Mouse (Mus musculus): ENCODE data around the gene Gramd4. TPM values are rescaled to one million over a fixed set of nuclear protein-coding genes. Genes with fewer than 3 reads are reported as not detected.

The Gramd4 gene
- 10 to 100 TPM; 32.6 to 32.7 TPM for total RNA-seq (2021)
- long read RNA-seq, experiment 1, partial matches to known transcripts: 8 of 13 reads
- long read RNA-seq, experiment 1, other reads (novel, unspliced or antisense): 5 of 13 reads
- long read RNA-seq, experiment 2, partial matches to known transcripts: 2 of 11 reads
- long read RNA-seq, experiment 2, other reads (novel, unspliced or antisense): 9 of 11 reads

DNA sequence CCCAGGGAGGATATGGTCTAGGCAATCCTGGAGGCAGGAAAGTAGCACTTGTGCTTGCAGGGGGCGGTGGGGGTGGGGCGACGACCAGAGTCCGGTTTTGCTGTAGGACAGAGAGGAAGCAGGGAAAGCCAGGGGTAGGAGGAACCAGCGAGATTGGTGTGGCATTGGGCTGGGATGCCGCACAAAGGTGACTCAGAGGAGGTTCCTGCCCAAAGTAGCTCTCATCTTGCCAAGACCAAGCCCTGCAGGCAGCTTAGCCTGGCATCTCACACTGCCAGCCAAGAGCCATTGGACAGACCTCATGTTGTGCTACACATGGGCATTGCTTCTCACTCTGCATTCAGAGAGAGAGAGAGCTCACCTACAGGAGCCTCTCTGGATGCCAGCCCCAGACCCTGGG lies at the start of gene Gramd4:
Gene Gramd4 (plus strand): TSS at position 283 of the 400 bp plus-strand sequence.
- peak in 1 of 2 experiments; percentile 80 for DNase-seq

DNA sequence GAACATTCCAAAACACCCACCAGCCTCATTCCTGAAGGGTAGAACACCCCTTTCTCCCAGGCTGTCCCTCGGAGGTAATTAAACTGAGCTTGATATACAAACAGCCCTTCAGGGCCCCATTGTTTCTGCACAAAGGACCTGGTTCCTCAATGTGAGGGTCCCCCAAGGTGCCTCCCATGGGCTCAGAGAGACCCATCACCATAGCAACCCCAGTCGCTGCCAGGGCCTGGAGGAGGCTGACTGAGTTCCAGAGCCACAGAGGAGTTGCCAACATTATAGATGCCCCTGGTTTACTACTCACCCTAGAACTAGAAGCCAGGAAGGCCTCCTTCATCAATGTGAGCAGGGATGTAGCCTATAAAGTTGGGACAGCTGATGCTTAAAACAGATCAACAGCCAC lies 44.4 kb upstream of the Gramd4 start:
- DNase-seq: no peak

DNA sequence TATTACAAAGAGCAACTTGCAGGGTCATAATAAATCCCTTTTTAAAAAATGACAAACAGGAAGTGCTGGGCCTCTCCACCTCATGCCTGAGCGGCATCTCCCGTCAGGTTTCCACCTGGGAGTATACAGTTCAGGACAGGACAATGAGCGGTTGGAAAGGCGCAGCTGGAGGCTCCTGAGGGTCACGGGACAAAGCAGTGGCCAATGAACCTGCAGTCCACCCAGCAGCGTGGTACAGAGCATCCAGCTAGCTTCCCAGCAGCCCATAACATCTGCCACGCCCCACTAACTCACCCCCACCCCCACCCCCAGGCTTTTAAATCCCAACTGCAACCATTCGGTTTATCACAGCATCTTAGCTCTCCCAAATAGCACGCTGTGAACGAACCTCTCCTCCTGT lies 43.8 kb upstream of the Gramd4 start:
- DNase-seq: no peak

DNA sequence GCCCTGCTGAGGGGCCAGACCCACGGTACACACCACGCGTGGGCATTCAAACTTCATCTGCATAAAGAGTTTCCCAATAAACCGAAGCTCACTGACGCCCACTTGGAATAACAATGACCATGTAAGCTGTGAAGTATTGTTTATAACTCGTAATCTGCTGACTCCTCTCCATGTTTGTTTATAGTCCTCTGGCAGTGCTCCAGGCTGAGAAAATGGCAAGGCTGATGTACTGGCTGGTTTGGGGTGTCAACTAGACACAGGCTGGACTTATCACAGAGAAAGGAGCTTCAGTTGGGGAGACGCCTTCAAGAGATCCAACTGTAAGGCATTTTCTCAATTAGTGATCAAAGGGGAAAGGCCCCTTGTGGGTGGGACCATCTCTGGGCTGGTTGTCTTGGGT lies 42.5 kb upstream of the Gramd4 start:
- no peak for DNase-seq

DNA sequence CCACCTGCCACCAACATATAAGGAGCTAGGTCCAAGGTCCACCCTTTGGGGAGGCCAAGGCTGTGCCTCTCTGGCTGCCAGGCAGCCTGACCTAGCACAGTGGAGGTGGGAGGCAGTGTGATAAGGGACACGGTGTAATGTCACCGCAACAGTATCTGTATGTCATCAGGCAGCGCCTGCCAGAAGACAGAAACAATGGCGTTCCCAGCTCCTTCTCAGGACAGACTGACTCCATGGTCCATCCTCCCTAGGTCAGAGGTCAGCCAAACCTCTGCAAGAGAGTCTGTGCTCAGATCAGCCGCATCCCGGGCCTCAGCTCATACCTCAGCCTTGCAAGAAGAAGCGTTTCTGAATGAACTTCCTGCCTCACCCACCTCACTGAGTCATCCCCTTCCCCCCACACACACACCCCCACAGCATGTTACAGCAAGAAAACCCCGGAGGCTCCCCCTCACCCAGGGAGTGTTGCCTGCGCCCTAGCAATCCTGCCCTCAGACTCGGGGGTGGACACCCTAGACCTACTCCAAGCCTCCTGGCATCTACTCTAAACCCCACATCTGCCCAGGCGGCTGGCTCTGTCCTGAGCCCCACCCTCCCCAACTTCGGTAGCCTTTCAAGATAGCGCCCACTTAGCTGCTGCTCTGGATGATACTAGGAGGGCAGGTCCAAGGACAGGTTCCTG lies 41.5 kb upstream of the Gramd4 start:
- no peak for DNase-seq

DNA sequence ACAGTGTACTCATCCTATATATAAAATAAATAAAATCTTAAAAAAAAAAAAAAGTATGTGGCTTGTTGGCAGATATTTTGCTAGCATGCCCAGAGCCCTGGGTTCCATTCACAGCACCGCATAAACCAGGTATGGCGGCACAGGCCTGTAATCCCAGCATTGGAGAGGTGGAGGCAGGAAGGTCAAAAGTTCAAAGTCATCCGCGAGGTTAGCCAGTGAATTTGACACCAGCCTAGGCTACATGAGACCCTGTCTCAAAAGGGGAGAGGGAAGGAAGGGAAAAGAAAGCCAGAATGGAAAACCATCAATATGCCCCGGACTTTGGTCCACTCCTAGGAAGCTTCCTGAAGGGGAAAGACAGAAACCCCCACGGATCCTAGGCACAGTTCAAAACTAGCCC lies 40.2 kb upstream of the Gramd4 start:
- no peak for DNase-seq

DNA sequence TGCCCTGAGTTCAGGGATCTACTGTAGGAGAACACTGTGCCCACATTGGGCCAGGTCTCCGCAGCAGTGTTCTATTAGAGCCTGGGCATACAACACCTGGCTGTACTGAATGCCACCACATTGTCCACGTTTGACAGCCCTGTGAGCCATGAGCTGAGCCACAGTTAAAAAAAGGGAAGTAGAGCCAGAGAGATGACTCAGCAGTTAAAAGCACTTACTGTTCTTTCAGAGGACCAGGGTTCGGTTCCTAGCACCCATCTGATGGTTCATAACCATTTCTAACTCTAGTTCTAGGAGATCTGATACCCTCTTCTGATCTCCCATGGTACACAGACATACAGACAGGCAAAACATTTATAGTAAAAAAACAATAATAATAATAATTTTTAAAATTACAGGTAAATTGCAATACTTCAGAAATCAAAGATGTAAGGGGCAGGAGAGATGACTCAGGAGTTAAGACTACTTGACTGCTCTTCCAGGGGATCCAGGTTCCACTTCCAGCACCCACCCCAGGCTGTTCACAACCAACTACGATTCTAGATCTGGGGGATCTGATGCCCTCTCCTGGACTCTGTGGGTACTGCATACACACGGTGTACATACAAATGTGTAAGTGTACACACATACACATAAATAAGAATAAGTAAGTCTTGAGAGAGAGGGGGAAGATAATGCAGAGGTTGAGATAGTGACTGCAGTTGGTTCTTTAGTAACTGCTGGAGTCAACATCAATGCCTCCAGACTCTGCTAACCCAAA lies 38.6 kb upstream of the Gramd4 start:
- DNase-seq: no peak

DNA sequence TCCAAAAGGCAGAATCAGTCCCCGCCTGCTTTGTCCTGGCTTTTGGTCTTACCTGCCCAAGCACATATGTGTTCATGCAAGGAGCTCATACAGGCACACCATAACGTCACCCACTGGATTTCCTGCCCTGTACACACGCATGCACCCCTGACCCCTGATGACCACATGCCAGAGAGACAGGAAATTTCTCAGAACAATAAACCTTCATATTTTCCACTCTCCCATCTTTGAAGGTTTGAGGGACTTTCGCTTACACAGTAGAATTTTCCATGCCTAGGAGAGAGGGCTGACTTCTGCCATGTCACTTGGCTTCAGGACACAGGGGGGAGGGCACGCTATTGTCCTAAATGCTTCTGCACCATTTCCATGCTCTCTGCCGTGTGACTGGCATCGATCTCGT lies 37.5 kb upstream of the Gramd4 start:
- peak; percentile 15 to 22 for DNase-seq

DNA sequence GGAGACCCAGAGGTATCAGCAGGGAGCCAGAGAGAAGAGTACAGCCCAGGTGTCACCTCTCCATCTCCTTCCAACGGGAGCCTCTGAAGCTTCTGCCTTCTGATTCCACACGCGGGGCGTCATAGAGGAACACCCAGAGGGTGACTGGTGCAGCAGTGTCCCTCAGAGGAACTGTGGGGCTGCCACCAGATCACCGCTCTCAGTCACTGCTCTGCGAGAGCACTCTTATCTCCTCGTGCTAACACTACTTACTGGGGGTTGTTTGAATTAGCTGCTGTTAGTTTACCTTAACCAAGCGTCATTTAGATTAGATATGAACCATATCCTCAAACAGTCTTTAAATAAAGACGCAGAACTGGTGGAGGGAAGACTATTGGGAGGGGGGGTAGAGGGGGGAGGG lies 36.2 kb upstream of the Gramd4 start:
- DNase-seq: no peak

DNA sequence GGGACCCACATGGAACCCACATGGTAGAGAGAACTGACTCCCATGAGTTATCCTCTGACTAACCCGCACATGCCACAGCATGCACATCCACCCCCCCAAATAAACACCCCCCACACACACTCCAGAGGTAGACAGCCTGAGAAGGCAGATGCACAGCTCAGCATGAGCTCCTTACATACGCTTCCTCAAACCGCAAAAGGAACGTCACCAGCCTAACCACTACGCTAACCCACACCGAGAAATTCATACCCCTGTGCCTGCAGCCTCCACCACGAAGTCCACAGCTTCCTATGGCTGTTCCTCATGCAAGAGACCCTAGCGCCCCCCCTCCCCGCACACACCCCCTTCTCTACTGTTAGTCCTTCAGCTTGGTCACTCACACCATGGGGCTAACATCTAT lies 35.5 kb upstream of the Gramd4 start:
- no peak for DNase-seq

DNA sequence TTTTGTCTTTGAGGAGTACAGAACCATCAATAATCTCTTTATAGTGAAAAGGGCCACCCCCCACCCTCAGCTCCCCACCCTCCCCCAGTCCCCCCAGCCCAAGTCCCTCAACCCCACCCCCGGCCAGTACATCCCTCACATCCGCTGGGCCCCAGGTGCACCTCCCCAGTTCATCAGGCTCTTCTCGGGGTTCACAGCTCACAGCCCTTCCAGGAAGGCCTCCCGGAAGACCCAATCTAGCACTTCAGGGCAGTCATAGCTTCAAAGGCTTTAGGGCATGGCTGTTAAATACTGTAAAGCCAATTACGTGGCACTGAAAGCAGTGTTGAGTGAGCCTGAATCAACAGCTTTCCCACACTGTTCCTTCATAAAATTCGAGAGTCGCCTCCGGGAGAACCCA lies 29.6 kb upstream of the Gramd4 start:
- no peak for DNase-seq

DNA sequence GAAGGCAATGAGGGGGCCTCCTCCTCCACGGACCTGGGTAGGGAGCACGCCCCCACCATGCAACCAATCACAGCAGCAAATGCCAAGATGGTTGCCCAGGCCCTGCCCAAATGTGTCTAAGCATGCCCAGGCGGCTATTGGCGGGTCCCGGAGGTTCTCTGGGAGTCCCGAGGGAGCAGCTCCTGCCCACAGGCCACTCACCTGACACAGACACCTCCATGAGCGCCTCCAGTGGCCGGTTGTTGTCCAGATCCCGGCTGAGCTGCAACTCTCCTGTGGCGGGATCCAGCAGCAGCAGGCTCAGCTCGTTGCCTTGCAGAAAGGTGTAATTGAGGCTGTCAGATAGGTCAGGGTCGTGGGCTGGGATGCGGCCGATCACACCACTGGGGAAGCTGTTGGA lies 27.5 kb upstream of the Gramd4 start:
- DNase-seq: no peak

DNA sequence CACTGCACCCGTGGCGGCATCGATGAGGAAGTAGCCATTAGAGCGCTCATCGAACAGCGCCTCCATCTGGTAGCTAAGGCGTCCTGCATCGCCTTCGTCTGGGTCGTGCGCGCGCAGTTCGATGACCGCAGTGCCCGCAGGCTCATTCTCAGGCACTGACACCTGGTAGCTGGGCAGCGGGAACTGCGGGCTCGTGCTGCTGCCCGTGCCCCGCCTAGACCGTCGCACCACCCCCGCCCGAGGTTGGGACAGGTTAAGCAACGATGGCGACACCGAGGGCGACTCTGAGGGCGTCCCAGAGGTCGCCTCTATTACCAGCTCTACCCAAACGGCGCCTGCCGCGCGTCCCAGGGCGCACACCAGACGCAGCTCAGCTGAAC lies 24.7 kb upstream of the Gramd4 start:
- DNase-seq: peak in 1 of 2 experiments; percentile 13

DNA sequence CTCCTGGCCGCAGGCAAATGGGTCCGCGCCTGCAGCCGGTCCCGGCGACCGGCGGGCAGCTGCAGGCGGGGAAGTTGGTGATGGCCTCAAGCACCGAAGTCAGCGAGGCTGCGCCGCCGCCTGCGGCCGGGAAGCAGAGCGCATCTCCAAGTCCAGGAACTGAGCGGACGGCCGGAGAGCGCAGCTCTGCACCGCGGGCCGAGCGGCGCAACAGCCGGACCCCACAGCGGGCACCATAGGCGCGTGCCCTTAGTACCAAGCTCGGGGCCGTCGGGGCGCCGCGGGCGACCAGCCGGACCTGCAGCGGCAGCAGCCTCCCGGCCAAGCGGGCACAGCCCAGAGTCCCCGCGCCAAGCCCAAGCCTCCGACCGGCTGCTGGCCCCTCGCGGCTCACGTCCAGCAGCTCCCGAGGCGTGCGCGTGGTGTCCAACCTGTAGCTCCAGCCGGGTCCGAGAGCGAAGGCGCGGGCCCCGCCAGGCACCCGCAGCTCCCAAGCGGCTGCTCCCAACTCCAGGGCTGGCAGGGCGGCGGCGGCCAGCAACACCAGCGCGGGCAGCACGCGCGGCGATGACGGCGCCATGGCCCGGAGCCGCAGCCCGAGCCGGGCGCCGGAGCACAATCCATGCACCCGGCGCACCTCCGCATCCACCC lies 24.2 kb upstream of the Gramd4 start, which contains the start of gene Celsr1:
Gene Celsr1 (minus strand): TSS at position 587 of the 651 bp plus-strand sequence.
- DNase-seq: peak in 1 of 2 experiments; percentile 9

DNA sequence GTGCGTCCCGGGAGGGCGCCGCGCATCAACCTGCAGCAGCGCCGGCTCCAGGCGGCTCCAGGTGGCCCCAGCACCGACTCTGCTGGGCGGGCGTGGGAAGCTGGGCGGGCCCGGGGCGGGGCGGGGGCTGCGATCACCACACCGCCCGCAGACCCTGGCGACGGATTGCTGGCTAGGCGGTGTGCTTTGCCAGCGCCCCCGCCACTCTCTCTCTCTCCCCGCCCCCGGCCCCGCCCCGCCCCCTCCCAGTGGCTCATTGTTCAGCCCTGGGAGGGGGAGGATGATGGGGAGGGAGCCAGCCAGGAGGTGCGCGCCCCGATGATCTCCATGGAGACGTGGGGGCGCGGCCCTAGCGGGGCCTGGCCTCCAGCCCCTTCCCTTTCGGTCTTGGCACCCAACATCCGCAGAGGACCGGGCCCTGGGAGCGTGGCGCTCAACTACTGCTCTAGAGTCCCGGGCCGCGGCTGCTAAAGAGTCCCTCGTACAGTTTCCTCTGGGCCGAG lies 23.4 kb upstream of the Gramd4 start:
- peak in 1 of 2 experiments; percentile 22 for DNase-seq

DNA sequence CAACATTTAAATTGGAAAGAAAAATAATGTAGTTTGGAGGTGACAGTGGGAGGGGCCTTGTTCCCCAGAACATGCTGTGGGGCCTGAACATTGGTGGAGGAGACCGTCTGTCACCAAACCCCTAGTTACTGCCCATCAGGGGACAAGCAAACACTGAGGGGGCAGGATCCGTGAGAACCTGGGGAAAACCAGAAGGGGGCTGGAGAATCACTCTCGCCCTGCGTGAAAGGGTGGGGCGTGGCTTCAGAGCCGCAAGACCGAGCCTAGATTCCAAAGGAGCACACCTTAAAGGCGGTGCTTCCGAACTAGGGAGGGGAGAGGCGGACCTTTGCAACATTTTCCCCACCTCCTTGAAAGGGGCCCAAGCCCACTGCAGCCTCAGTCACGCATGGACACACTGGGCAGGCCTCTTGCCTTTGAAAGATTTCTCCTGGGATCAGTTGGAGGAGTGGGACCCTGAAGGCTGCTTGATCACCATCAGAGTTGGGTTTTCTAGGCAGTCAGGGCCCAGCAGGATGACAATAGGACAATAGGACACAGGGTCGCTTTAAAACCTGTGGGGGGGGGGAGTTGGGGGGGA lies 22.6 kb upstream of the Gramd4 start:
- no peak for DNase-seq

DNA sequence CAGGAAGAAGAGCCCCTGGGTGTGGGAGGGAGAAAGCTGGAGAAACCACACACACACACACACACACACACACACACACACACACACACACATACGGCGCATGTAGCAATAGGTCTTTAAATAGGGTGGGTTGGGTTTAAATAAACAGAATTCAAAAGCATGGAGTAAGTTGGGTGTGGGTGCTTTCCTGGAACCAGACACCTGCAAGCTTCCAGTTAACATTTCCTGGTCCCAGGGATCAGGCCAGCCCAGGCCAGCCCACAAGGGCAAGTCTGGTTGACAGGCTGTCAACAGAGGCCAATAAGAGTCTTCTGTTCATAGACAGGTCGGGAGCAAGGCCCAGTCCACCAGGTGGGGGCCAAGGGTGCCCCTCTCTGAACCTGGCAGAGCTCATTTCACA lies 21.6 kb upstream of the Gramd4 start:
- DNase-seq: no peak

DNA sequence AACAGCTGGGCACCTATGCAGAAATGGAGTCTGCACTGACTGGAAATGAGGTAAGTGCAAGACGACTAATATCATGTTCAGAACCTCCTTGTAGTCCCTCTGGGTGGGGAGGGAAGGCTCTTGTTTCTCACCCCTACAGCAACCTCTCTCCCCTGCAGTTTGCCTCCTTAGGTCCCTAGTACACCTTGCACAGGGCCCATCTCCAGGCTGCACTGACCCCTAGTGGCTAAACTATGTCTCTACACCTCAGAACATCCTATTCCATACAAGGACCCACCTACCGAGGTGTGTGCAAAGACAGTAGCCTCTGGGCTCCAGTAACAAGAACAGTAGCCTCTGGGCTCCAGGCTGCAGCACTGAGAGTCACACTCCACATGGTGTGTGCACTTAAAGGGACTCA lies 18.7 kb upstream of the Gramd4 start:
- DNase-seq: peak; percentile 62 to 85

DNA sequence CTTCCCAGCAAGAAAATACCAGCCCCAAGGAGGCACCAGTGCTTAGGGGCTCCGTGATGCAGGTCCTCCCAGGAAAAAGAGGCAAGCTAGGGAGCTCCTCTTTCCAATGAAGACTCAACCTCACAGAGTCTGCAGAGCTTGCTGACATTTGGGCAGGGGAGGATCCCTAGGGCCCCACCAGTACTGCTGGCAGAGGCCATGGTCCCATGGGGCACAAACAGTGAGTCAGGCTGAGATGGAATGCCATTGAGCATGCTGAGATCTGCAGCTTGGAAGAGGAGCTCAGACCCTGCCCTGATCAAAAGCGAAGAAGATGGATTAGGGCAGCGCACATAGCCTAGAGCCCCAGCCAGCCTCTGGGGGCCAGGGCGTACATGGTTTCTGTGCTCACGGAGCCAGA lies 16.1 kb upstream of the Gramd4 start:
- DNase-seq: no peak

DNA sequence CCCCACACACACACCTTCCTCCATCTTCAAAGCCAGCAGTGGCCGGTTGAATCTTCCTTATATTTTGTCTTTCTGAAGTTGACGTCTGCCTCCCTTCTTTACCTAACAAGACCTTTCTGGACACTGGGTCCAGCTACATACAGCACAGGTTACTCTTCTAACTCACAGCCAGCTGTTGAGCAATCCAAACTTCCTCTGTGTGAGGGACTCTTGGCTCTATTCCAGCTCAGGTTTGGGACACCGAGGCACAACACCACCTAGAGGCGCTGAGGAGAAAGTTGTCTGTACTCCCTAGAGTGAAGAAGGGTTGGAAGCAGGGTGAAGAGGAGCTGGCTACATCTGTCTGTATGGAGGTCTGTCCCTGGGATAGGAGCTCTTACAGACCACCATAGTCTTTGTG lies 15.1 kb upstream of the Gramd4 start:
- DNase-seq: no peak

DNA sequence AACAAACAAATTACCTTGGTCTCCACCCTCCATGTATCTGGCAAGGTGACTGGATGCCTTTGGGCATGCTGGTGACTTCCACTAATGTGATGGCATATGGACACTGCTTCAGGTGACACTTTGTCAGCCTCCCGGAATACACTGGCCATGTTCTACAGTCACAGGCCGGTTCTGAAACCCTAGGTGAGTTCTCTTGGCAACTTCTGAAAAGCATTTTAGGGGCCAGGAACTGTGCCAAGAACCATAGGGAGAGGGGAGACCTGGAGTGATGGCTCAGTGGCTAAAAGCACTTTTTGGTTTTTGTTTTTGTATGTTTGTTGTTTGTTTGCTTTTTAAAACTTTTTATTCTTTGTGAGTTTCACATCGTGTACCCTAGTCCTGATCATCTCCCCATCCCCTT lies 8.0 kb upstream of the Gramd4 start:
- DNase-seq: no peak

DNA sequence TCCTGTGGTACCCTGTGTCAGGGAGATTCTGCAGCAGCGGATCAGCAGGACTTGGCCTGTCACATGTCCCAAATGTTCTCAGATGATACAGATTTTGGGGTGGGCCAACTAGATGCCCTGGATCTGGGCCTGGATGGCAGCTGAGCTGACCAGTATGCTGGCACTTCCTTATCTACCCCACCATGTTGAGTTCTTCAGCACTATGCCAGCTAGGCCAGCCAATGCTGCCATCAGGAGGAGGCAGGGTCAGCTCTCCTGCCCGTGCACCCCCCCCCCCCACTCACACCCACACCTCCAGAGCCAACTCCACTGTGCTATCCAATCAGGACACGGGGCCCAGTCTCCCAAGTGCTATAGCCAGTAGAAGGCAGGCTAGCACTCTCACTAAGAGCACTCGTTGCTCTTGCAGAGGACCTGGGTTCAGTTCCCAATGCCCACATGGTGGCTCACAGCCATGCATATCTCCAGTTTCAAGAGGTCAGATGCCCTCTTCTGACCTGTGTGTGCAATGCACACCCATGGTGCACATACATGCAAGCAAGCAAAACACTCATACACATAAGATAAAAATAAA lies 7.2 kb upstream of the Gramd4 start:
- DNase-seq: peak in 1 of 2 experiments; percentile 77

Measured in heart, adult 18-20 months (tissue).